Mouse (Mus musculus) kidney, postnatal 36 days (tissue): Measurements from ENCODE around the gene Sh3bp5.

ENCODE experiments used
- DNase-seq, 2 experiments: peaks; one replicate each; pipeline ENCODE4 v3.0.0; 2021 to 2022; ENCODE audit warnings: mixed read lengths in 2 of 2

Gene Sh3bp5

GRCm38 (mm10) chr14:31433126-31433525 is 2.8 kb downstream of the Sh3bp5 start:
- no peak for DNase-seq

GRCm38 (mm10) chr14:31432424-31432823 is 3.5 kb downstream of the Sh3bp5 start:
- DNase-seq, result peak; percentile 57 to 59

GRCm38 (mm10) chr14:31431789-31432330 is 4.0 kb downstream of the Sh3bp5 start:
- peak; percentile 51 to 79 for DNase-seq

GRCm38 (mm10) chr14:31429004-31429395 is 6.9 kb downstream of the Sh3bp5 start:
- peak; percentile 53 to 58 for DNase-seq

GRCm38 (mm10) chr14:31428211-31429003 is 7.5 kb downstream of the Sh3bp5 start:
- DNase-seq, result peak; percentile 93 to 94

GRCm38 (mm10) chr14:31422961-31423791 is 12.7 kb downstream of the Sh3bp5 start:
- DNase-seq, result peak; percentile 88 to 90

- no peak for DNase-seq
Measured at GRCm38 (mm10) chr14:31422395-31422794, 13.5 kb downstream of the Sh3bp5 start.

- DNase-seq, result peak; percentile 88 to 91
Measured at GRCm38 (mm10) chr14:31421509-31422295, 14.2 kb downstream of the Sh3bp5 start.

GRCm38 (mm10) chr14:31420985-31421384 is 14.9 kb downstream of the Sh3bp5 start:
- DNase-seq, result no peak

GRCm38 (mm10) chr14:31420562-31420961 is 15.3 kb downstream of the Sh3bp5 start:
- DNase-seq, result no peak

GRCm38 (mm10) chr14:31420135-31420534 is 15.7 kb downstream of the Sh3bp5 start:
- DNase-seq, result no peak

GRCm38 (mm10) chr14:31419279-31419678 is 16.6 kb downstream of the Sh3bp5 start:
- DNase-seq, result peak; percentile 67 to 83

- DNase-seq, result no peak
Measured at GRCm38 (mm10) chr14:31416835-31417549, 18.9 kb downstream of the Sh3bp5 start.

GRCm38 (mm10) chr14:31416411-31416810 is 19.5 kb downstream of the Sh3bp5 start:
- DNase-seq, result no peak

- DNase-seq, result no peak
Measured at GRCm38 (mm10) chr14:31414967-31415376, 20.9 kb downstream of the Sh3bp5 start.

- no peak for DNase-seq
Measured at GRCm38 (mm10) chr14:31414235-31414966, 21.5 kb downstream of the Sh3bp5 start.

- no peak for DNase-seq
Measured at GRCm38 (mm10) chr14:31413475-31414086, 22.3 kb downstream of the Sh3bp5 start.

- DNase-seq, result peak; percentile 63 to 66
Measured at GRCm38 (mm10) chr14:31412651-31413056, 23.2 kb downstream of the Sh3bp5 start.

GRCm38 (mm10) chr14:31410737-31411136 is 25.1 kb downstream of the Sh3bp5 start:
- no peak for DNase-seq

- DNase-seq, result peak in 1 of 2 experiments; percentile 67
Measured at GRCm38 (mm10) chr14:31410123-31410724, 25.7 kb downstream of the Sh3bp5 start.
